2 mouse cellular contexts compared by ENCODE assay signal in the genomic region with DNA sequence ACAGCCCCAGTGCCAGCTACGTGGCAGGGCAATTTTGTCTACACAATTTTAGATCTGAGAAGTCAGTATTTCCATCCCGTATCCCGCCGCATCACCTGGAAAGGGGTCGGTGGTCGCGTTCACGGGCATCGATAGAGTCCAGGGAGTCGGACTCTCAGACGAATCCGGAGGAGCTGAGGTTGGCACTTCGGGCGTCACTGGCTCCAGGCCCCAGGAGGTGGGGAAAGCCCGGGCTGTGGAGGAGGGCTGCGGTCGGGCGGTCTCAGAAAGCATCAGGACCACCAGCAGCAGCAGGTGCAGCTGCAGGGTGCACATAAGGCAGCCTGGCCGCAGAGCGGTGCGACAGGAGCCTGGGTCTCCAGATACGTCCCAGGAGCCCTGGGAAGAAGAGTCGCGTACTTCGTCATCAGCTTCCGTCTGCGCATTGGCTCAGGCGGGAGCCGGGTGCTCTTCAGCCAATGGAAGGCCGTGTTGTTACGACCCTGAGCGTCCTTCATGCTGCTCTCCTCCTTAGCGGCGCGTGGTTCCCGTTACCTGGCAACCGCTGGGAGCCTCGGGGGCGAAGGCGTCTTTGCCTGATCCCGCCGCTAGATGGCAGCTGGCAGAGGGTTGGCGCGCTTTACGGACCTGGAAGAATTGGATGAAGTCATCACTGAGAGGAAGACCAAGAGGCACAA.
TF ChIP-seq lines count a peak whose summit lies in the region.

TSS of gene Tctn3 (minus strand) at position 404 of the 677 bp plus-strand sequence.
TSS of gene Entpd1 (plus strand) at position 537 of the 677 bp plus-strand sequence.

TF ChIP-seq in C2C12, 6 proteins besides CTCF, POLR2A, EP300 and RAD21 (continued from another document):
- TF ChIP-seq FOSL1 (IDR thresholded peaks at IDR 0.05; ENCODE audit: insufficient read depth, low read length, poor library complexity, severe bottlenecking) (no peak), MAX (IDR thresholded peaks at IDR 0.05) (peak; percentile 62)

TF ChIP-seq in myocyte, 11 proteins besides CTCF, POLR2A, EP300 and RAD21 (continued from another document):
- TF ChIP-seq MYOG (IDR thresholded peaks at IDR 0.05; ENCODE audit: control insufficient read depth in 1 of 3, insufficient read depth in 1 of 3, insufficient read length in 2 of 3, low read depth in 2 of 3) (peak in 2 of 3 experiments; percentile 9 to 17), POLR2AphosphoS2 (IDR thresholded peaks at IDR 0.05; ENCODE audit: insufficient read length, low read depth) (peak; percentile 71), TCF12 (IDR thresholded peaks at IDR 0.05; ENCODE audit: insufficient read depth, poor library complexity, severe bottlenecking) (no peak), MAX (IDR thresholded peaks at IDR 0.05; ENCODE audit: low read depth) (no peak), SRF (IDR thresholded peaks at IDR 0.05; ENCODE audit: control insufficient read depth, insufficient read length, low read depth) (peak; percentile 79), MYOD1 (IDR thresholded peaks at IDR 0.05; ENCODE audit: control insufficient read depth in 1 of 3, insufficient read length in 2 of 3, low read depth in 2 of 3) (peak in 2 of 3 experiments; percentile 15 to 37), CEBPB (IDR thresholded peaks at IDR 0.05; ENCODE audit: insufficient read depth, poor library complexity, severe bottlenecking) (no peak)
